Mouse (Mus musculus): ENCODE measurements around the gene Auh.
A peak's percentile ranks its signal among the peaks of the same experiment; 100 is the strongest.

Auh gene

GRCm38 (mm10) chr13:52879291-52879690 is 50.2 kb downstream of the Auh start:
- no peak for DNase-seq (ENCODE audit: low read depth, low spot score)

GRCm38 (mm10) chr13:52878823-52879222 is 50.7 kb downstream of the Auh start:
- DNase-seq (ENCODE audit: low read depth, low spot score): no peak

- DNase-seq (ENCODE audit: low read depth, low spot score): peak; percentile 90
Measured at GRCm38 (mm10) chr13:52875541-52876325, 53.7 kb downstream of the Auh start.

- no peak for DNase-seq (ENCODE audit: low read depth, low spot score)
Measured at GRCm38 (mm10) chr13:52875089-52875488, 54.4 kb downstream of the Auh start.

- no peak for DNase-seq (ENCODE audit: low read depth, low spot score)
Measured at GRCm38 (mm10) chr13:52874338-52874737, 55.1 kb downstream of the Auh start.

GRCm38 (mm10) chr13:52873923-52874322 is 55.6 kb downstream of the Auh start:
- DNase-seq (ENCODE audit: low read depth, low spot score): no peak

GRCm38 (mm10) chr13:52866005-52866792 is 63.3 kb downstream of the Auh start:
- peak; percentile 65 for DNase-seq (ENCODE audit: low read depth, low spot score)

- no peak for DNase-seq (ENCODE audit: low read depth, low spot score)
Measured at GRCm38 (mm10) chr13:52863436-52863835, 66.0 kb downstream of the Auh start.

GRCm38 (mm10) chr13:52860006-52860685 is 69.3 kb downstream of the Auh start:
- no peak for DNase-seq (ENCODE audit: low read depth, low spot score)

GRCm38 (mm10) chr13:52859065-52859820 is 70.2 kb downstream of the Auh start:
- no peak for DNase-seq (ENCODE audit: low read depth, low spot score)

GRCm38 (mm10) chr13:52858373-52858772 is 71.1 kb downstream of the Auh start:
- no peak for DNase-seq (ENCODE audit: low read depth, low spot score)

- DNase-seq (ENCODE audit: low read depth, low spot score): no peak
Measured at GRCm38 (mm10) chr13:52857781-52858180, 71.7 kb downstream of the Auh start.

GRCm38 (mm10) chr13:52853536-52853935 is 75.9 kb downstream of the Auh start:
- no peak for DNase-seq (ENCODE audit: low read depth, low spot score)

- DNase-seq (ENCODE audit: low read depth, low spot score): no peak
Measured at GRCm38 (mm10) chr13:52851886-52852285, 77.6 kb downstream of the Auh start.

GRCm38 (mm10) chr13:52850024-52850723 is 79.3 kb downstream of the Auh start:
- no peak for DNase-seq (ENCODE audit: low read depth, low spot score)

- DNase-seq (ENCODE audit: low read depth, low spot score): no peak
Measured at GRCm38 (mm10) chr13:52849394-52849801, 80.1 kb downstream of the Auh start.

GRCm38 (mm10) chr13:52847481-52847880 is 82.0 kb downstream of the Auh start:
- DNase-seq (ENCODE audit: low read depth, low spot score): no peak

GRCm38 (mm10) chr13:52847071-52847470 is 82.4 kb downstream of the Auh start:
- no peak for DNase-seq (ENCODE audit: low read depth, low spot score)

GRCm38 (mm10) chr13:52845618-52846017 is 83.9 kb downstream of the Auh start:
- no peak for DNase-seq (ENCODE audit: low read depth, low spot score)

GRCm38 (mm10) chr13:52843536-52844178 is 85.8 kb downstream of the Auh start:
- DNase-seq (ENCODE audit: low read depth, low spot score): no peak

Data from telencephalon, adult 2 months (tissue).